Mouse (Mus musculus) embryonic fibroblast, embryonic 13.5 days (primary cell): ENCODE measurements around the gene Tmem132a.

Experiments
- CTCF ChIP-seq: IDR thresholded peaks from 2 replicates; pipeline ENCODE4 v1.5.1; 2011; ENCODE audit warnings: mild to moderate bottlenecking, control low read depth, low read length, moderate library complexity, borderline replicate concordance; ENCODE audit not compliant: insufficient read depth
- POLR2A ChIP-seq: IDR thresholded peaks from 2 replicates; pipeline ENCODE4 v1.6.1; 2011; ENCODE audit warnings: low read depth, mild to moderate bottlenecking, control low read depth, low read length, moderate library complexity

GRCm38 (mm10) chr19:10841721-10842626 is 27.8 kb downstream of the Tmem132a start:
- TF ChIP-seq CTCF (no peak), POLR2A (no peak)
